Mouse (Mus musculus): ENCODE data around the gene Clpb. TPM values are rescaled to one million over a fixed set of nuclear protein-coding genes. Genes with fewer than 3 reads are reported as not detected.

Clpb gene
- polyA plus RNA-seq, 1 experiment from 2014 or later, result 21.3 TPM

DNA sequence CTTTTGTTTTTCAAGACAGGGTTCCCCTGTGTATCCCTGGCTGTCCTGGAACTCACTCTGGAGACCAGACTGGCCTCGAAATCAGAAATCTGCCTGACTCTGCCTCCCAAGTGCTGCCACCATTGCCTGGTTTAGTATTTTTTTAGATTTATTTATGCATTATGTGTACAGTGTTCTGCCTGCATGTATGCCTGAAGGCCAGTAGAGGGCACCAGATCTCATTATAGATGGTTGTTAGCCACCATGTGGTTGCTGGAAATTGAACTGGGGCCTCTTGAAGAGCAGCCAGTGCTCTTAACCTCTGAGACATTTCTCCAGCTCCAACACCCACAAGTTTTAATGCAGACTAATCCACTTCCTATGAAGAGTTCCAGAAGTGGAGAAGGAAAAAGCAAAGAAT, 1.4 kb upstream of the Clpb start:
- Histone ChIP-seq H3K27ac (ENCODE audit: low read length) (no peak overlapping the region), H3K4me2 (ENCODE audit: low read depth, low read length) (no peak overlapping the region), H3K9ac (ENCODE audit: low read depth, low read length) (no peak overlapping the region), H3K27me3 (ENCODE audit: control insufficient read depth, insufficient read depth, low read depth, low read length) (no peaks in the 10 kb centered on the region), H3K9me3 (replicated peaks; ENCODE audit: control insufficient read depth, low read length) (no peaks in the 10 kb centered on the region), H3K4me3 (ENCODE audit: low read depth, low read length) (no peak overlapping the region), H3K4me1 (ENCODE audit: control insufficient read depth, low read depth, low read length) (peaks cover 9% of the 10 kb centered on the region), H3K36me3 (ENCODE audit: control insufficient read depth, insufficient read depth) (no peaks in the 10 kb centered on the region)
- 63% methylated on average over 1 of the region's 1 CpGs for WGBS (ENCODE audit: insufficient replicate concordance)
- ATAC-seq (ENCODE audit: low read depth), result no peak

DNA sequence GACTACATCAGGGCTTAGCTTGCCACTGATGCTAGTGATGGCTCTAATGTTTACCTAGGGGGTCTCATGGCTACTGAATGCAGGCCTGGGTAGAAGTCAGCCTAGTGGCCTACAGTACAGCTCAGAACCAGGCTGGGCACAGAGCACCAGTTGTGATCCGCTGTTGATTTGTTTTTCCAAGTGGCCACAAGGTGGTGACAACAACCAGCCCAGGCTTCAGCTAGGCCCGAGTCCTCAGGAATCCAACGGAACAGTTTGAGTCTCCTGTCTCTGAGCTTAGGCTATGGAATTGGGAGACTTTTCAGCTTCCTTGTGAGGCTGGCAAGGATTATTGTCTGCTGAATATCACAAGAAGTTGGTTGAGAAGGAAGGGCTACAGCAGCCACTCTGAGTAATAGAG, 3.1 kb downstream of the Clpb start:
- H3K4me2 ChIP-seq (ENCODE audit: low read depth, low read length), result no peak overlapping the region
- H3K4me3 ChIP-seq (ENCODE audit: low read depth, low read length), result no peak overlapping the region
- H3K4me1 ChIP-seq (ENCODE audit: control insufficient read depth, low read depth, low read length), result peaks cover 9% of the 10 kb centered on the region
- no peak for ATAC-seq (ENCODE audit: low read depth)
- H3K27me3 ChIP-seq (ENCODE audit: control insufficient read depth, insufficient read depth, low read depth, low read length), result no peaks in the 10 kb centered on the region
- no peak overlapping the region; the same call in 1 of the 2 replicates for H3K27ac ChIP-seq (ENCODE audit: low read length)
- no peaks in the 10 kb centered on the region for H3K9me3 ChIP-seq (replicated peaks; ENCODE audit: control insufficient read depth, low read length)
- no peaks in the 10 kb centered on the region for H3K36me3 ChIP-seq (ENCODE audit: control insufficient read depth, insufficient read depth)
- no peak overlapping the region for H3K9ac ChIP-seq (ENCODE audit: low read depth, low read length)
- WGBS (ENCODE audit: insufficient replicate concordance), result 45% methylated on average over 3 of the region's 3 CpGs

DNA sequence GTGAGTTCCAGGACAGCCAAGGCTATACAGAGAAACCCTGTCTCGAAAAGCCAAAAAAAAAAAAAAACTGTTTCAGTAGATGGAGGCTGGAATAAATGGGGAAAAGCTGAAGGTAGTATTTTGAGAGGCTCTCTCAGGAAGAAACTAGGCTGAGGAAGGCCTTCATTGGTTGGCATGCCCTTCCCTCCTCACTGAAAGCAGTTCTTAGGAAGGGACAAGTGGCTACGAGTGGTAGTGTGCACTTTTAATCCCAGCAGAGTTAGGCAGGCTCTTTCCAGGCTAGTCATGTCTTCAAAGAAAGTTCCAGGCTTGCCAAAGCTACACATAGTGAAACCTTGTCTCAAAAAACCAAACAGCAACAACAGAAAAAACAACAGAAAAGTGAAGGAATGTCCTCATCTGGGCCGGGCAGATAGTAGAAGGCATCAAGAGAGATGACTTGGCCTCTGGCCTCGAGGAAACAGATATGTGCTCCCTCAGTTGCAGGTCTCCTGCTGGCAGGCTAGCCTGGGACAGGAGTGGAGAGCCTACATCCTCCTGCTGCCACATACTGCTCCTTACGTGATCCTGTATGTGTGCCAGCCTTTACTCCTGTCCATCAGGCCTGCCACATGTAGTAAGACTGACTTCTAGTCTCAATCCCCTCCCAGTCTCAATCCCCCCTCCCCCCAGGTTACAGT, 8.3 kb downstream of the Clpb start:
- Histone ChIP-seq H3K9ac (ENCODE audit: low read depth, low read length) (no peak overlapping the region), H3K4me2 (ENCODE audit: low read depth, low read length) (no peak overlapping the region), H3K4me3 (ENCODE audit: low read depth, low read length) (no peak overlapping the region), H3K36me3 (ENCODE audit: control insufficient read depth, insufficient read depth) (no peaks in the 10 kb centered on the region), H3K27ac (ENCODE audit: low read length) (no peak overlapping the region), H3K4me1 (ENCODE audit: control insufficient read depth, low read depth, low read length) (peaks cover 11% of the 10 kb centered on the region), H3K9me3 (replicated peaks; ENCODE audit: control insufficient read depth, low read length) (no peaks in the 10 kb centered on the region), H3K27me3 (ENCODE audit: control insufficient read depth, insufficient read depth, low read depth, low read length) (no peaks in the 10 kb centered on the region)
- WGBS (ENCODE audit: insufficient replicate concordance), result 40% methylated on average over 5 of the region's 5 CpGs
- ATAC-seq (ENCODE audit: low read depth), result no peak

DNA sequence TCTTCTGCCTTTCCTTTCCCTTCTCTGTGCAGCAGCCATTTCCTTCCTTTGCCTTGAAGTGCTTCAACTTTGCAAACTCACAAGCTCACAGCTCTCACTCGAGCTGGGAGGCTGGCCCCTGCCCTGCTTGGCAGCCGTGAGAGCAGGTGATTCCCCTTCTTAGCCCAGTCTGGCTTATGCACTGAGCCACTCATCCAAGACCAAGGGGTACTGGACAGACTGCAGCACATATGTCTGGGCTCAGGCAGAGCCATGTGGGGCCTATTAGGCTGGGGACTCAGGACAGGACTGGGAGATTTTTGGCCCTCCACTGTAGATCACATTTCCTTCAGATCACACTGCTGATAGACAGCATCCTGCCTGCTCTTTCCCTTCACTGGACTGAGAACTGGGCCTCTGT, 10.1 kb downstream of the Clpb start:
- no peak for ATAC-seq (ENCODE audit: low read depth)
- Histone ChIP-seq H3K36me3 (ENCODE audit: control insufficient read depth, insufficient read depth) (no peaks in the 10 kb centered on the region), H3K4me1 (ENCODE audit: control insufficient read depth, low read depth, low read length) (peaks cover 11% of the 10 kb centered on the region), H3K9me3 (replicated peaks; ENCODE audit: control insufficient read depth, low read length) (no peaks in the 10 kb centered on the region), H3K9ac (ENCODE audit: low read depth, low read length) (no peak overlapping the region), H3K27me3 (ENCODE audit: control insufficient read depth, insufficient read depth, low read depth, low read length) (no peaks in the 10 kb centered on the region), H3K27ac (ENCODE audit: low read length) (no peak overlapping the region), H3K4me3 (ENCODE audit: low read depth, low read length) (no peak overlapping the region), H3K4me2 (ENCODE audit: low read depth, low read length) (no peak overlapping the region)
- 27% methylated on average over 2 of the region's 2 CpGs for WGBS (ENCODE audit: insufficient replicate concordance)

DNA sequence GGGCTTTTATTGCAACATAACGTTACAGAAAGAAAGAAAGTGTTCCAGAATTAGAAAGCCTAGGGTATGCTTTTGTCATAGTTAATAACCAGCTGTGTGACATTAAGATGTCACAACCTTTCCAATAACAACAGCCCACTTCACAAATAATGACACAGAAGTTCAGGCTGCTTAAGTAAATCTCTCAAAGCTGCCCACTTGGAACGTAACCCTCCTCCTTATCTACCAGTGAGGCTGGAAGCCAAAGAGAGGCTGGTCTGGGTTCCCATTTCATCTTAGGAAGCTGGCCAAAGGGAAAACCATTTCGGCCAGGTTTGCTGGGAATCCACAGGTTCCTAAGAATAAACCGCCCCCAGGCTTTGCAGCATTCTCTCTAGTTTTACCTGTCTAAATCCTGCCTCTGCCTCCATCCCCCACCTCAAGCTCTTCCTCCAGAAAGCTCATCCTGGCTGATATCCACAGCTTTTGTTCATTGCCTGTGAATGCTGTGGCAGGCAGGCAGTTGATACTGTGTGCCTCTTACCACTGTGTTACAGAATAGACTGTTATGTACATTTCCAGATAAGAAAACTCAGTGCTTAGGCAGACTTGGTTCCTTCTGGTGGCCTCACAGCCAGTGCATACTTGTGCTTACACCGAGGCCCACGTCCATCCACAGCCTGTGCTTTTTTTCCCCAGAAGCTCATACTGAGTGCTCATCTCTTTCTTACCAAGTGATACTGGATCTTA, 12.8 kb downstream of the Clpb start:
- H3K9ac ChIP-seq (ENCODE audit: low read depth, low read length), result no peak overlapping the region
- H3K4me1 ChIP-seq (ENCODE audit: control insufficient read depth, low read depth, low read length), result peaks cover 11% of the 10 kb centered on the region
- H3K4me3 ChIP-seq (ENCODE audit: low read depth, low read length), result no peak overlapping the region
- no peaks in the 10 kb centered on the region for H3K36me3 ChIP-seq (ENCODE audit: control insufficient read depth, insufficient read depth)
- no peaks in the 10 kb centered on the region for H3K27me3 ChIP-seq (ENCODE audit: control insufficient read depth, insufficient read depth, low read depth, low read length)
- no peak overlapping the region for H3K4me2 ChIP-seq (ENCODE audit: low read depth, low read length)
- ATAC-seq (ENCODE audit: low read depth), result no peak
- H3K9me3 ChIP-seq (replicated peaks; ENCODE audit: control insufficient read depth, low read length), result no peaks in the 10 kb centered on the region
- no peak overlapping the region for H3K27ac ChIP-seq (ENCODE audit: low read length)
- 42% methylated on average over 6 of the region's 6 CpGs for WGBS (ENCODE audit: insufficient replicate concordance)

DNA sequence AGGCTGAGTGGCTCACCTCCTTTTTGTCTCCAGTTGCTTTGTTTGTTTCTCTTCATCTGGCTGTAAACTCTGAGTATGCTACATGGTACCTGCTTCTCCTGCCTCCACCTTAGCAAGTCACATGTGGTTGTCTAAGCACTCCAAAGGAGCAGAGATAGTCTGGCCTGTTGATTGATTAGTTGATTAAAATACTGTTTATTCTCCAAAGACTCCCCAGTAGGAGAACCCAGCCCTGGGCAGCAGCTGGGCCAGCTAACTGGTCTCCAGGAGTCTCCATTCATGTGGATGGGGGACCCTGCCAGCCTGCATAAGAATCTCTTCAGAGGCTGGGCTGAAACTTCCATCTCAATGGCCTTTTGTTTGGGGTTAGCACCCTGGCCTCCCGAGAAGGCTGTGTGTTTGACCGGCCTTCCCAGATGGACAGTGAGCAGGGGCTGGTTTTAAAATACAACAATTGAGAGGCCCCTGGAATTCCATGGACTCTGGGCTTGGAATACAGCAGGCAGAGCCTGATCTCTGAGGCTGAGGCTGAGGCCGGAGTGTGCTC, 13.4 kb downstream of the Clpb start:
- Histone ChIP-seq H3K9ac (ENCODE audit: low read depth, low read length) (no peak overlapping the region), H3K27ac (ENCODE audit: low read length) (no peak overlapping the region), H3K36me3 (ENCODE audit: control insufficient read depth, insufficient read depth) (no peaks in the 10 kb centered on the region), H3K9me3 (replicated peaks; ENCODE audit: control insufficient read depth, low read length) (no peaks in the 10 kb centered on the region), H3K4me3 (ENCODE audit: low read depth, low read length) (no peak overlapping the region), H3K27me3 (ENCODE audit: control insufficient read depth, insufficient read depth, low read depth, low read length) (no peaks in the 10 kb centered on the region), H3K4me2 (ENCODE audit: low read depth, low read length) (no peak overlapping the region), H3K4me1 (ENCODE audit: control insufficient read depth, low read depth, low read length) (peaks cover 11% of the 10 kb centered on the region)
- 69% methylated on average over 3 of the region's 3 CpGs for WGBS (ENCODE audit: insufficient replicate concordance)
- no peak for ATAC-seq (ENCODE audit: low read depth)

DNA sequence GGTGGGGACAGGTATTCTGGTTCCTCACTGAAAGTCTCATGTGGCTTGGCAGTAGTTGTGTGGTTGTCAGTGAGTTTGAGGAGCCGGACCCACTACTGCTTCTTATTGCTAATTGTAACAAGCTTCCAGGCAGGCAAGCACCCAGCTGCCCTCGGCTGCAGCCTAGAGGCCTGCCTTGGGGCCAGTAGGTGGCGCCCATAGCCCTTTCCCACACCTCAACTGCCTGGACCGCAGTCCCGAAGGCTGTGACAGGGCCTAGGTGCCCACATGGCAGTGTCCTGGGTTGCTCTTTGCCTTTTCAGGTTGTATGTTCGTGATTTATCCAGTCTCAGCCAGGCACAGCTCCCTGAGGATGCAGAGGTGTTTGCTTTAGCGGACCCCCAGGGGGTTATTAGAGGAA, 16.2 kb downstream of the Clpb start:
- no peak overlapping the region for H3K4me2 ChIP-seq (ENCODE audit: low read depth, low read length)
- ATAC-seq (ENCODE audit: low read depth), result peak; percentile 68
- no peaks in the 10 kb centered on the region for H3K36me3 ChIP-seq (ENCODE audit: control insufficient read depth, insufficient read depth)
- no peak overlapping the region for H3K27ac ChIP-seq (ENCODE audit: low read length)
- no peaks in the 10 kb centered on the region for H3K27me3 ChIP-seq (ENCODE audit: control insufficient read depth, insufficient read depth, low read depth, low read length)
- no peaks in the 10 kb centered on the region for H3K9me3 ChIP-seq (replicated peaks; ENCODE audit: control insufficient read depth, low read length)
- H3K9ac ChIP-seq (ENCODE audit: low read depth, low read length), result no peak overlapping the region
- WGBS (ENCODE audit: insufficient replicate concordance), result 14% methylated on average over 7 of the region's 7 CpGs
- peaks cover 11% of the 10 kb centered on the region for H3K4me1 ChIP-seq (ENCODE audit: control insufficient read depth, low read depth, low read length)
- H3K4me3 ChIP-seq (ENCODE audit: low read depth, low read length), result no peak overlapping the region

DNA sequence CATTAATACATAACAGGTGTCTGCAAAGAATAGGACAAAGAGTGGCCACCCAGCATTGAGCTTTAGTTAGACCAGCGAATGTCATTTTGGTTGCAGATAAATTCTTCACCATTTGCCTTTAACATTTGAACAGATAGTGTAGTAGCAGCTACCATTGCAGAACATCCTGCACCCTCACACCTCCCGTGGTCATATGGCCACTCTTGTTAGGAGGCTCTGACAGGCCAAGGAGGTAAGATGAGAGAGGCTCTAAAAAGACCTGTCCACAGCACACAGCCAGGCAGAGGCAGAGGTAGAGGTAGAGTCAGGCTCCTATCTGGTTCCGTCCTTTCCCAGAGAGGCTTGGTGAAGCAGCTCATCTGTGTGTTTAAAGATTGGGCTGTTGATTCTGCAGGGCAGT, 17.5 kb downstream of the Clpb start:
- ATAC-seq (ENCODE audit: low read depth), result no peak
- WGBS (ENCODE audit: insufficient replicate concordance), result 62% methylated on average over 3 of the region's 3 CpGs
- Histone ChIP-seq H3K9me3 (replicated peaks; ENCODE audit: control insufficient read depth, low read length) (no peaks in the 10 kb centered on the region), H3K4me1 (ENCODE audit: control insufficient read depth, low read depth, low read length) (peaks cover 6% of the 10 kb centered on the region), H3K4me3 (ENCODE audit: low read depth, low read length) (no peak overlapping the region), H3K4me2 (ENCODE audit: low read depth, low read length) (no peak overlapping the region), H3K9ac (ENCODE audit: low read depth, low read length) (no peak overlapping the region), H3K27me3 (ENCODE audit: control insufficient read depth, insufficient read depth, low read depth, low read length) (no peaks in the 10 kb centered on the region), H3K27ac (ENCODE audit: low read length) (no peak overlapping the region), H3K36me3 (ENCODE audit: control insufficient read depth, insufficient read depth) (no peaks in the 10 kb centered on the region)

DNA sequence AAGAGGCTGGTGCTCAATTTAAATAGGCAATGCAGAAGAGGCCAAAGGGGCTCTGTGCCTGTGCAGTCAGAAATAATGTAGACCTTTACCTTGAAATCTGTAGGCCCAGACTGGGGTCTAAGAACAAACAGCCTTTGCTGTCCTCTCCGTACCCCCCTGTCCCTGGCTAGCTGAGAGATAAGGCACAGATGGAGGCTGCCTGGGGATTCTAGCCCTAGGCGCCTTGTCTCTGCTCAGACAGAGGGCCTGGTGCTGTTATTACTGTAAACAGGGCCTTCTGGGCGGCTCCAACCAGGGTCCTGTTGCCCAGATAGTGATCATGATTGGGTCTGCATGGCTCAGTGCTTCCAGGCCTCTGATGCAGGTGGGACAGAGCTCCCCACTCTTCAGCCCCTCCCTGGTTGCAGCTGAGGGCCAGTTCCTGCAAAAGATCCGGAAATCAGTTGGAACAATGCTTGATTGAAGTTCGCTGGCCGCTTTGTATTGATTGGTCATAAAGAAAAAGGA, 18.2 kb downstream of the Clpb start:
- ATAC-seq (ENCODE audit: low read depth), result no peak
- H3K27me3 ChIP-seq (ENCODE audit: control insufficient read depth, insufficient read depth, low read depth, low read length), result no peaks in the 10 kb centered on the region
- no peaks in the 10 kb centered on the region for H3K36me3 ChIP-seq (ENCODE audit: control insufficient read depth, insufficient read depth)
- H3K9ac ChIP-seq (ENCODE audit: low read depth, low read length), result no peak overlapping the region
- no peak overlapping the region for H3K27ac ChIP-seq (ENCODE audit: low read length)
- 37% methylated on average over 6 of the region's 6 CpGs for WGBS (ENCODE audit: insufficient replicate concordance)
- no peak overlapping the region for H3K4me3 ChIP-seq (ENCODE audit: low read depth, low read length)
- H3K9me3 ChIP-seq (replicated peaks; ENCODE audit: control insufficient read depth, low read length), result no peaks in the 10 kb centered on the region
- H3K4me2 ChIP-seq (ENCODE audit: low read depth, low read length), result no peak overlapping the region
- no peaks in the 10 kb centered on the region; the same call in 1 of the 2 replicates for H3K4me1 ChIP-seq (ENCODE audit: control insufficient read depth, low read depth, low read length)
